Mouse (Mus musculus): ENCODE results near the gene Cnot6. TPM values are rescaled to one million over a fixed set of nuclear protein-coding genes. Genes with fewer than 3 reads are reported as not detected.

The Cnot6 gene
- polyA plus RNA-seq, 1 experiment from 2014 or later, result 101 TPM

GRCm38 (mm10) chr11:49734771-49735170, 22.2 kb upstream of the Cnot6 start:
- Histone ChIP-seq H3K9ac (no peak overlapping the region), H3K9me3 (no peaks in the 10 kb centered on the region), H3K4me2 (no peak overlapping the region), H3K4me1 (peaks cover 12% of the 10 kb centered on the region; the same call in 1 of the 2 replicates), H3K27ac (no peak overlapping the region), H3K27me3 (no peaks in the 10 kb centered on the region), H3K4me3 (replicated peaks) (no peak overlapping the region), H3K36me3 (replicated peaks) (no peaks in the 10 kb centered on the region)
- no peak for ATAC-seq (ENCODE audit: low FRiP score)
- 89% methylated on average over 11 of the region's 11 CpGs for WGBS

- Histone ChIP-seq H3K36me3 (replicated peaks) (no peaks in the 10 kb centered on the region), H3K27ac (no peak overlapping the region), H3K4me3 (replicated peaks) (no peak overlapping the region), H3K4me2 (no peak overlapping the region), H3K9ac (no peak overlapping the region), H3K4me1 (no peaks in the 10 kb centered on the region), H3K27me3 (no peaks in the 10 kb centered on the region), H3K9me3 (no peaks in the 10 kb centered on the region)
- ATAC-seq (ENCODE audit: low FRiP score), result no peak
- 94% methylated on average over 5 of the region's 5 CpGs for WGBS
Observed at GRCm38 (mm10) chr11:49730275-49730948, 17.9 kb upstream of the Cnot6 start.

GRCm38 (mm10) chr11:49727877-49728276, 15.4 kb upstream of the Cnot6 start:
- no peak for ATAC-seq (ENCODE audit: low FRiP score)
- Histone ChIP-seq H3K27me3 (no peaks in the 10 kb centered on the region), H3K9me3 (no peaks in the 10 kb centered on the region), H3K4me1 (no peaks in the 10 kb centered on the region; the same call in 1 of the 2 replicates), H3K4me2 (no peak overlapping the region), H3K4me3 (replicated peaks) (no peak overlapping the region), H3K36me3 (replicated peaks) (no peaks in the 10 kb centered on the region), H3K9ac (no peak overlapping the region), H3K27ac (no peak overlapping the region)
- 8% methylated on average over 3 of the region's 3 CpGs for WGBS

GRCm38 (mm10) chr11:49726800-49727199, 14.3 kb upstream of the Cnot6 start:
- no peak overlapping the region for H3K9ac ChIP-seq
- no peaks in the 10 kb centered on the region for H3K9me3 ChIP-seq
- no peaks in the 10 kb centered on the region for H3K27me3 ChIP-seq
- H3K27ac ChIP-seq, result no peak overlapping the region
- WGBS, result 76% methylated on average over 8 of the region's 8 CpGs
- no peaks in the 10 kb centered on the region; the same call in 1 of the 2 replicates for H3K4me1 ChIP-seq
- no peak overlapping the region for H3K4me3 ChIP-seq (replicated peaks)
- H3K36me3 ChIP-seq (replicated peaks), result no peaks in the 10 kb centered on the region
- no peak for ATAC-seq (ENCODE audit: low FRiP score)
- H3K4me2 ChIP-seq, result no peak overlapping the region

- H3K9me3 ChIP-seq, result no peaks in the 10 kb centered on the region
- no peaks in the 10 kb centered on the region for H3K27me3 ChIP-seq
- no peaks in the 10 kb centered on the region; the same call in 1 of the 2 replicates for H3K4me1 ChIP-seq
- peaks cover 4% of the 10 kb centered on the region; the same call in 1 of the 2 replicates for H3K36me3 ChIP-seq (replicated peaks)
- no peak overlapping the region for H3K4me3 ChIP-seq (replicated peaks)
- H3K27ac ChIP-seq, result no peak overlapping the region
- H3K9ac ChIP-seq, result no peak overlapping the region
- ATAC-seq (ENCODE audit: low FRiP score), result no peak
- no peak overlapping the region for H3K4me2 ChIP-seq
- WGBS, result 74% methylated on average over 2 of the region's 2 CpGs
Observed at GRCm38 (mm10) chr11:49724676-49725075, 12.2 kb upstream of the Cnot6 start.

- no peaks in the 10 kb centered on the region; the same call in 1 of the 2 replicates for H3K4me1 ChIP-seq
Observed at GRCm38 (mm10) chr11:49723281-49723680, 10.8 kb upstream of the Cnot6 start.

GRCm38 (mm10) chr11:49722692-49723091, 10.2 kb upstream of the Cnot6 start:
- no peak overlapping the region for H3K27ac ChIP-seq
- H3K27me3 ChIP-seq, result no peaks in the 10 kb centered on the region
- H3K4me3 ChIP-seq (replicated peaks), result no peak overlapping the region
- no peak for ATAC-seq (ENCODE audit: low FRiP score)
- H3K9ac ChIP-seq, result no peak overlapping the region
- H3K4me2 ChIP-seq, result no peak overlapping the region
- H3K36me3 ChIP-seq (replicated peaks), result peaks cover 4% of the 10 kb centered on the region; the same call in 1 of the 2 replicates
- WGBS, result 76% methylated on average over 6 of the region's 6 CpGs
- no peaks in the 10 kb centered on the region; the same call in 1 of the 2 replicates for H3K4me1 ChIP-seq
- H3K9me3 ChIP-seq, result no peaks in the 10 kb centered on the region

More at GRCm38 (mm10) chr11:49723281-49723680, 10.8 kb upstream of the Cnot6 start:
- Histone ChIP-seq H3K36me3 (replicated peaks) (peaks cover 4% of the 10 kb centered on the region; the same call in 1 of the 2 replicates), H3K4me2 (no peak overlapping the region), H3K27me3 (no peaks in the 10 kb centered on the region), H3K9me3 (no peaks in the 10 kb centered on the region), H3K9ac (no peak overlapping the region), H3K27ac (no peak overlapping the region), H3K4me3 (replicated peaks) (no peak overlapping the region)
- no peak for ATAC-seq (ENCODE audit: low FRiP score)
- WGBS, result 55% methylated on average over 2 of the region's 2 CpGs

- no peak overlapping the region for H3K4me3 ChIP-seq (replicated peaks)
- H3K4me1 ChIP-seq, result no peaks in the 10 kb centered on the region; the same call in 1 of the 2 replicates
- no peaks in the 10 kb centered on the region for H3K27me3 ChIP-seq
- no peak overlapping the region for H3K27ac ChIP-seq
- H3K4me2 ChIP-seq, result no peak overlapping the region
- H3K9ac ChIP-seq, result no peak overlapping the region
- no peak for ATAC-seq (ENCODE audit: low FRiP score)
- WGBS, result 96% methylated on average over 1 of the region's 1 CpGs
- peaks cover 4% of the 10 kb centered on the region; the same call in 1 of the 2 replicates for H3K36me3 ChIP-seq (replicated peaks)
- H3K9me3 ChIP-seq, result no peaks in the 10 kb centered on the region
Observed at GRCm38 (mm10) chr11:49721358-49721757, 8.8 kb upstream of the Cnot6 start.

GRCm38 (mm10) chr11:49719466-49720151, 7.1 kb upstream of the Cnot6 start:
- Histone ChIP-seq H3K4me2 (no peak overlapping the region), H3K4me1 (no peaks in the 10 kb centered on the region; the same call in 1 of the 2 replicates), H3K36me3 (replicated peaks) (peaks cover 4% of the 10 kb centered on the region; the same call in 1 of the 2 replicates), H3K27me3 (no peaks in the 10 kb centered on the region), H3K27ac (no peak overlapping the region), H3K9ac (no peak overlapping the region), H3K9me3 (no peaks in the 10 kb centered on the region), H3K4me3 (replicated peaks) (no peak overlapping the region)
- ATAC-seq (ENCODE audit: low FRiP score), result no peak
- WGBS, result 92% methylated on average over 8 of the region's 8 CpGs

- peak overlapping the region; percentile 76 for H3K4me2 ChIP-seq
- ATAC-seq (ENCODE audit: low FRiP score), result no peak
- peak overlapping the region; percentile 98 for H3K4me3 ChIP-seq (replicated peaks)
- peak overlapping the region; percentile 96; the same call in 1 of the 2 replicates for H3K27ac ChIP-seq
- 36% methylated on average over 20 of the region's 20 CpGs for WGBS
- H3K36me3 ChIP-seq (replicated peaks), result peaks cover 6% of the 10 kb centered on the region; the same call in 1 of the 2 replicates
- peak overlapping the region; percentile 50 for H3K9ac ChIP-seq
- peaks cover 38% of the 10 kb centered on the region for H3K4me1 ChIP-seq
- no peaks in the 10 kb centered on the region for H3K9me3 ChIP-seq
- H3K27me3 ChIP-seq, result no peaks in the 10 kb centered on the region
Observed at GRCm38 (mm10) chr11:49713336-49714334, 1.1 kb upstream of the Cnot6 start.

- H3K27me3 ChIP-seq, result no peaks in the 10 kb centered on the region
- H3K9me3 ChIP-seq, result no peaks in the 10 kb centered on the region
- peak overlapping the region; percentile 76 for H3K4me2 ChIP-seq
- peaks cover 42% of the 10 kb centered on the region for H3K4me1 ChIP-seq
- peaks cover 12% of the 10 kb centered on the region; the same call in 1 of the 2 replicates for H3K36me3 ChIP-seq (replicated peaks)
- peak overlapping the region; percentile 98 for H3K4me3 ChIP-seq (replicated peaks)
- peak overlapping the region; percentile 96 for H3K27ac ChIP-seq
- whole genome bisulfite sequencing, result 1% methylated on average over 52 of the region's 70 CpGs
- ATAC-seq (ENCODE audit: low FRiP score), result peak; percentile 73
- peak overlapping the region; percentile 99 for H3K9ac ChIP-seq
Observed at GRCm38 (mm10) chr11:49711981-49712554, 455 bp downstream of the Cnot6 start.
